Mouse (Mus musculus): ENCODE data around the gene Bak1.

DNA sequence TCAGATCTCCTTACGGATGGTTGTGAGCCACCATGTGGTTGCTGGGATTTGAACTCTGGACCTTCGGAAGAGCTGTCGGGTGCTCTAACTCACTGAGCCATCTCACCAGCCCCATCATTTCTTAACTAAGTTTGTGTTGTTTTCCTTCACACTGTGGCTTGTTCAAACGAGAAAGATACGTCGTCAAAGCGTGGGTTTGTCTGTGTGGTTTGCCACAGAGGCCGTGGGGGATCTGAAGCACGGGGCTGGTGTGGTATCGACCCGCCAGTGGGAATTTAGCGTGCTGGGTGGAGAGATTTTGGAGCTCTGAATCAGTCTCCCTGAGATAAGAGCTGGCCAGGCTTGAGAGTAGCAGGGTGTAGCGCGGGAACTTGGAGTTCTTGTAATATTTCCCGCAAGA is 30.5 kb downstream of the Bak1 start:
- TF ChIP-seq CTCF (IDR thresholded peaks at IDR 0.05 in 2 of 3, conservative IDR thresholded peaks at IDR 0.05 in 1 of 3; ENCODE audit: control insufficient read depth in 1 of 3, insufficient read depth in 1 of 3, low read depth in 2 of 3, low read length in 3 of 3, poor library complexity in 1 of 3, severe bottlenecking in 1 of 3), result no peak
- no peak for TF ChIP-seq ZC3H11A (IDR thresholded peaks at IDR 0.05; ENCODE audit: low read depth, low read length)
- no peak for TF ChIP-seq POLR2A (IDR thresholded peaks at IDR 0.05; ENCODE audit: control insufficient read depth in 1 of 2, insufficient read depth in 1 of 2, low read depth in 1 of 2, low read length in 2 of 2, poor library complexity in 1 of 2)

Data from MEL (cell line).